Mouse (Mus musculus): ENCODE data around the gene Pex5l. TPM values are rescaled to one million over a fixed set of nuclear protein-coding genes. Genes with fewer than 3 reads are reported as not detected.

The Pex5l gene
- polyA plus RNA-seq, 1 experiment, result not detected

DNA sequence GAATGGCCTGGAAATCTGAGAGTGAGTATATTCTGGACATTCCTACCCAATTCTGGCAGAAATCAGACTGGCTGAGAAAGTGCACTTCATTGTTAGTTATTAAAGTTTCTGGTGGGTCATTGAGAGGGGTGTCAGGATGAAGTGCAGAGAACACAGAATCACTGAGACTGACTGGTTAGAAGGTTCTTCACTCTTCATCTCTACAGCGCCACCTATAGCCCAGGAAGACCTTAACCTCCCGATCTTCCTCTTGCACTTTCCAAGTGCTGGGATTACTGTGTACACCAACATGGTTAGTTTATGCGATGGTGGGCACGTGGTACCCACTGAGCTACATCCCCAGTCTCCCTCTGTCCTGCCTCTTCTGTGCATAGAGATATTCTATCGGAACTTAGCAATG is 195.6 kb downstream of the Pex5l start:
- peaks cover 6% of the 10 kb centered on the region for H3K4me1 ChIP-seq (ENCODE audit: control insufficient read depth, insufficient read depth, low read length)
- H3K4me3 ChIP-seq (ENCODE audit: insufficient read depth, low read depth, low read length), result no peak overlapping the region
- TF ChIP-seq CTCF (IDR thresholded peaks at IDR 0.05; ENCODE audit: insufficient read depth, low read depth, low read length) (no peak), POLR2A (IDR thresholded peaks at IDR 0.05; ENCODE audit: insufficient read depth, low read depth, low read length) (no peak)
- WGBS, result 93% methylated on average over 5 of the region's 5 CpGs
- H3K27ac ChIP-seq (ENCODE audit: insufficient read depth, low read depth, low read length), result no peak overlapping the region

GRCm38 (mm10) chr3:32939802-32940501 is 203.1 kb downstream of the Pex5l start:
- Histone ChIP-seq H3K4me1 (ENCODE audit: control insufficient read depth, insufficient read depth, low read length) (no peaks in the 10 kb centered on the region), H3K4me3 (ENCODE audit: insufficient read depth, low read depth, low read length) (no peak overlapping the region), H3K27ac (ENCODE audit: insufficient read depth, low read depth, low read length) (no peak overlapping the region)
- no peak for TF ChIP-seq CTCF (IDR thresholded peaks at IDR 0.05; ENCODE audit: insufficient read depth, low read depth, low read length)
- TF ChIP-seq POLR2A (IDR thresholded peaks at IDR 0.05; ENCODE audit: insufficient read depth, low read depth, low read length), result no peak
- 84% methylated on average over 8 of the region's 8 CpGs for WGBS

DNA sequence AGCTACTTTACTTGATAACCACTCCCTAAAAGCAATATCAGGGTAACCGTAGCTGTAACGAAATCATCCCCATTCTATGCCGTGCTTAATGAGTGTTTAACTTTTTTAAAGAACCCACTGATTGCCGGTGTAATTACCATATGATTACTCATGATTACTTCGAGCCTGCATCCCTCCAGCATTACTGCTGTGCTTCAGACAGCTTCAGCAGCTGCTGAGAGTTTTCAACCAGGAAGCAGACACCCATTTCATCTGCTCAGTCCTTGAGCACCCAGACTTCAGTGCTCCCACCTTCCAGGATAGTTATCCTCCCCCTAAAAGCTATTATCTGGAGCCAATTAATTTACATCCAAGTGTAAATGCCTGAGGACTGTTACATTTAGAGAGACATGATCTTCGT is 218.9 kb downstream of the Pex5l start:
- Histone ChIP-seq H3K27ac (ENCODE audit: insufficient read depth, low read depth, low read length) (no peak overlapping the region), H3K4me3 (ENCODE audit: insufficient read depth, low read depth, low read length) (no peak overlapping the region), H3K4me1 (ENCODE audit: control insufficient read depth, insufficient read depth, low read length) (peaks cover 3% of the 10 kb centered on the region; the same call in 1 of the 2 replicates)
- 29% methylated on average over 6 of the region's 6 CpGs for WGBS
- no peak for TF ChIP-seq CTCF (IDR thresholded peaks at IDR 0.05; ENCODE audit: insufficient read depth, low read depth, low read length)

- peaks cover 8% of the 10 kb centered on the region for H3K4me1 ChIP-seq (ENCODE audit: control insufficient read depth, insufficient read depth, low read length)
- no peak overlapping the region for H3K27ac ChIP-seq (ENCODE audit: insufficient read depth, low read depth, low read length)
- H3K4me3 ChIP-seq (ENCODE audit: insufficient read depth, low read depth, low read length), result no peak overlapping the region
- 46% methylated on average over 7 of the region's 7 CpGs for WGBS
- no peak for TF ChIP-seq POLR2A (IDR thresholded peaks at IDR 0.05; ENCODE audit: insufficient read depth, low read depth, low read length)
- TF ChIP-seq CTCF (IDR thresholded peaks at IDR 0.05; ENCODE audit: insufficient read depth, low read depth, low read length), result no peak
Measured at GRCm38 (mm10) chr3:32910071-32910551, 232.9 kb downstream of the Pex5l start.

DNA sequence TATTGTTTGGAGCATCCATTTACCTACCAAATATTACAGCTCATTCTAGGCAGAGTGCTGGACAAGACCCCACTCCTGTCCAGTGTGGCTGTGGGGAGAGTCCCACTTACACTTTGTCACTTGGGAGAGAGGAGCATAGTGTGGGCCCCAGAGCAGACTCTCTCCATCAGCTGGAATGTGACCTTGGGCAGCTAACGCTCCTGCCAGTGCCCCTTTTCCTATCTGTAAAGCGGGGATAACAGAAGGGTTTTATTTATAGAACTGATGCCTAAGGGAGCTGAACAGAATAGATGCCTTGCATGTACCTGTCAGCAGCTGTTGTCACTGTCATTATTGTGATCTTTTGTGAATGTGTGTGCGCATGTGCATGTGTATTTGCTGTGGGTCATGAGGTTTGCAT is 234.6 kb downstream of the Pex5l start:
- WGBS, result 91% methylated on average over 3 of the region's 3 CpGs
- Histone ChIP-seq H3K4me1 (ENCODE audit: control insufficient read depth, insufficient read depth, low read length) (peaks cover 9% of the 10 kb centered on the region), H3K27ac (ENCODE audit: insufficient read depth, low read depth, low read length) (no peak overlapping the region), H3K4me3 (ENCODE audit: insufficient read depth, low read depth, low read length) (no peak overlapping the region)
- no peak for TF ChIP-seq CTCF (IDR thresholded peaks at IDR 0.05; ENCODE audit: insufficient read depth, low read depth, low read length)
- no peak for TF ChIP-seq POLR2A (IDR thresholded peaks at IDR 0.05; ENCODE audit: insufficient read depth, low read depth, low read length)

DNA sequence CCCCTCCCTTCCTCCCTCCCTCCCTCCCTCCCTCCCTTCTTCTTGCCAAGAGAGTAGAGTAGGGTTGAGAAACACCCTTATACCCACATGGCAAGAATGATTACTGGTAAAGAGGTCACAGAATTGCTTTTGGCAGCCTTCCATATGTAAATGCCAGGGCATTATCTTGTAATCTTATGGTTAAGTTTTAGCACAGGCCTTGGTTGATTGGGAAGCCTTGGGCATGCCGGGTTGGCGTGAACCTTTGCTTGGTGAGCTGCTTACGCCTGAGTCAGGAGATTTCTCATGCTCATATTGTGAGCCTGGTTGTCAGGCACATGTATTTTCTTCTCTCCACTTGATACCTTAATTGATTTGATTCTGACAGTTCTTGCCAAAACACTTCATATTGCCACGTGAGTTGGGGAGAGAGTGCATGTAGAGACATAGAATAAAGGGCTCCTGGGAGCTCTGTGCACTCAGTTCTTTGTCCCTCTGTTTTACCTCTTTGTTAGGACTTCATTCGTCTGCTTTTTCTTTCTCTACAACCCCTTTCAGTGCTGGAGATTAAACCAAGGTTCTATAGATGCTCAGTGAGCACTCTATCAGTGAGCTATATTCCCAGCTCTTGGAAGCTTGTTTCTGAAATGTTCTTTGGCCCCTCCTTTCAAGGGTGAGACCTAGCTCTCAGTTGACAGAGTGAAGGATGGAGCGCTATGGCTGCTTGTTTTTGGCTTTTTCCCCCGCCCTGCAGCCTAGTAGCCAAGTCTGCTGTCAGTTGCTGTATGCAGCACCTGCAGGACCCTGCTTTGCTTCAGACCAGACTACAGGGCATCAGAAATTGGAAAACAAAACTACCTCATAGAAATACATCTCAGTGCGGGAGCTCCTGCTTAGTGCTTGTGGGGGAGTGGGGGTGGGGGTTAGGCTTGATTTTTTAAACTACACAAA is 236.9 kb downstream of the Pex5l start:
- no peak overlapping the region for H3K4me3 ChIP-seq (ENCODE audit: insufficient read depth, low read depth, low read length)
- TF ChIP-seq CTCF (IDR thresholded peaks at IDR 0.05; ENCODE audit: insufficient read depth, low read depth, low read length), result no peak
- no peak for TF ChIP-seq POLR2A (IDR thresholded peaks at IDR 0.05; ENCODE audit: insufficient read depth, low read depth, low read length)
- WGBS, result 71% methylated on average over 8 of the region's 8 CpGs
- H3K4me1 ChIP-seq (ENCODE audit: control insufficient read depth, insufficient read depth, low read length), result peaks cover 7% of the 10 kb centered on the region
- H3K27ac ChIP-seq (ENCODE audit: insufficient read depth, low read depth, low read length), result no peak overlapping the region

- WGBS, result 92% methylated on average over 1 of the region's 1 CpGs
- no peak overlapping the region for H3K27ac ChIP-seq (ENCODE audit: insufficient read depth, low read depth, low read length)
- no peak overlapping the region for H3K4me3 ChIP-seq (ENCODE audit: insufficient read depth, low read depth, low read length)
- TF ChIP-seq POLR2A (IDR thresholded peaks at IDR 0.05; ENCODE audit: insufficient read depth, low read depth, low read length) (no peak), CTCF (IDR thresholded peaks at IDR 0.05; ENCODE audit: insufficient read depth, low read depth, low read length) (no peak)
- H3K4me1 ChIP-seq (ENCODE audit: control insufficient read depth, insufficient read depth, low read length), result peaks cover 4% of the 10 kb centered on the region; the same call in 1 of the 2 replicates
Measured at GRCm38 (mm10) chr3:32904599-32904998, 238.4 kb downstream of the Pex5l start.

DNA sequence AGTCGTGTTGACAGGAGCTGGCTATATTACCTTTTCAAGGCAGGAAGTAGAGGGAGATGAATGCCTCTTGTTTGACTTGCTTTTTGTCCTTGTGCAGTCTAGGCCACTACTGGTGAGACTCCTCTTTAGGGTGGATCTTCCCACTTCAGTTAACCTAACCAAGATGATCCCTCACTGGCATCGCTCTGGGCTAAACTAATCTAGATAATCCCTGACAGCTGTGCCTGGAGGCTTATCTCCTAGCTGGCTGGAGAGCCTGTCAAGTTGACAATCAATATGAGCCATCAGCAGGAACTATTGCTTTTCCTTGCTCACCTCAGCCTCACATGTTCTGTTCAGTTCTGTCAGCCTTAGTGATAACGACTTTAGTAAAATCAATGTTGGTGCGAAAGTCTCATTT is 239.6 kb downstream of the Pex5l start:
- TF ChIP-seq POLR2A (IDR thresholded peaks at IDR 0.05; ENCODE audit: insufficient read depth, low read depth, low read length) (no peak), CTCF (IDR thresholded peaks at IDR 0.05; ENCODE audit: insufficient read depth, low read depth, low read length) (no peak)
- Histone ChIP-seq H3K27ac (ENCODE audit: insufficient read depth, low read depth, low read length) (no peak overlapping the region), H3K4me3 (ENCODE audit: insufficient read depth, low read depth, low read length) (no peak overlapping the region), H3K4me1 (ENCODE audit: control insufficient read depth, insufficient read depth, low read length) (peaks cover 4% of the 10 kb centered on the region; the same call in 1 of the 2 replicates)
- WGBS, result 69% methylated on average over 4 of the region's 4 CpGs

Measured in olfactory bulb, adult 2 months (tissue).